Mouse (Mus musculus) layer of hippocampus, postnatal 14 days (tissue): ENCODE measurements around the gene Bysl. TPM values are rescaled to one million over a fixed set of nuclear protein-coding genes. Genes with fewer than 3 reads are reported as not detected.

Experiments used
- DNase-seq, 2 experiments: peaks; one replicate each; pipeline ENCODE4 v3.0.0; 2021 to 2022; ENCODE audit warnings: low spot score in 2 of 2, mixed read lengths in 1 of 2
- total RNA-seq, 2 experiments: library from RNA; stranded (reverse); gene quantifications; 2 replicates each; pipeline ENCODE4 v1.2.3; 2021

Gene Bysl
- total RNA-seq, 2 experiments from 2014 or later = 17.7 to 21.0 TPM

- DNase-seq = no peak
Measured at GRCm38 (mm10) chr17:47552994-47553393, 58.3 kb downstream of the Bysl start.

- DNase-seq = no peak
Measured at GRCm38 (mm10) chr17:47551049-47551448, 60.2 kb downstream of the Bysl start.

Other genes with a start within 250 kb of the Bysl start
- 10 to 100 TPM; 23.5 to 28.5 TPM for gene Mrps10, start 242.6 kb downstream of the Bysl start, total RNA-seq
- 1 to 10 TPM in 1 of 2 experiments, under 1 TPM in 1; 0.83 to 1.0 TPM for gene Guca1b, start 226.1 kb downstream of the Bysl start, total RNA-seq
- gene Guca1a, start 210.9 kb downstream of the Bysl start, total RNA-seq = under 1 TPM in 1 of 2 experiments, not detected in 1; 0.39 TPM
- under 1 TPM; 0.28 to 0.48 TPM for gene AI661453, start 174.9 kb downstream of the Bysl start, total RNA-seq
- not detected for gene 1700001C19Rik, start 174.1 kb downstream of the Bysl start, total RNA-seq
- 10 to 100 TPM; 14.8 to 16.4 TPM for gene Taf8, start 109.2 kb downstream of the Bysl start, total RNA-seq
- gene Ccnd3, start 106.4 kb downstream of the Bysl start, total RNA-seq = 10 to 100 TPM; 39.6 to 46.3 TPM
- 10 to 100 TPM; 26.3 to 32.3 TPM for gene Med20, start 90 bp upstream of the Bysl start, total RNA-seq
- gene Gm20517, start 97 bp upstream of the Bysl start, total RNA-seq = 1 to 10 TPM; 6.1 to 6.6 TPM
- gene Usp49, start 19.2 kb upstream of the Bysl start, total RNA-seq = 10 to 100 TPM; 12.2 to 13.1 TPM
- 100 to 1,000 TPM; 225 to 243 TPM for gene Tomm6, start 76.9 kb upstream of the Bysl start, total RNA-seq
- gene Frs3, start 77.5 kb upstream of the Bysl start, total RNA-seq = 10 to 100 TPM; 22.2 to 27.6 TPM
- 1 to 10 TPM; 2.4 to 2.7 TPM for gene Gm21981, start 83.0 kb upstream of the Bysl start, total RNA-seq
- 1 to 10 TPM; 7.3 to 7.5 TPM for gene Prickle4, start 83.2 kb upstream of the Bysl start, total RNA-seq
- gene Pgc, start 115.3 kb upstream of the Bysl start, total RNA-seq = not detected
- gene Tfeb, start 125.5 kb upstream of the Bysl start, total RNA-seq = 10 to 100 TPM; 12.6 to 14.8 TPM
- 1 to 10 TPM; 1.4 to 1.8 TPM for gene Mdfi, start 223.2 kb upstream of the Bysl start, total RNA-seq